Mouse (Mus musculus) urinary bladder, postnatal 36 days (tissue): ENCODE results near the gene Vmn1r132.
"Not testable (repeated sequence)": the region's sequence is repeated elsewhere in the genome, so short reads cannot be mapped to it uniquely, and the experiment has no call there.

Experiments
- DNase-seq, 2 experiments: peaks; one replicate each; pipeline ENCODE4 v3.0.0; 2022; ENCODE audit warnings: low spot score in 2 of 2, mixed read lengths in 1 of 2

The Vmn1r132 gene

DNA sequence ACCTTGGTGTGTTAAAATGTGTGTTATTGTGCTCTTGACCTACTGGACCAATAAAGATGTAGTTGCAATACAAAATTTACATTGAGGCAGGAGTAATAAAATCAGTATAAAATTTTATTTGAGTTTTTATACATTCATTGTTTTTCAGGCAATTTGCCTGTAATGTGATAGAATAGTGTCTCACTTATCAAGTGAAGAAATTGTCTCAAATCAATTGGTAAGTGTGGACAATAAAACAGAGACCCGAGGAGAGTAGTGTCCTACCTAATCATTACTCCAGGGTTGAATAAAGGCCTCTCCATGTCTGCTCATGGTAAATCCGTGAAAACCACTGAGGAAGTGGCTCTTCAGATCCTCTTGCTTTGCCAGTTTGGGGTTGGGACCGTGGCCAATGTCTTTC, at the start of gene Vmn1r132:
Vmn1r132 (plus strand) TSS at position 301 of the 400 bp plus-strand sequence.
- not testable (repeated sequence) for DNase-seq
